Mouse (Mus musculus) CH12F3 (cell line): ENCODE data around the gene Fndc3b.

Source experiments
- in situ Hi-C: fragments of 300-500 bp; cut with MboI; formaldehyde crosslinking; loops from 2 replicates; pipeline ENCODE4 v1.14.3; 2020; ENCODE audit warnings: low sequenced_read_pairs

Fndc3b gene

GRCm38 (mm10) chr3:27673660-27674059, 37.4 kb downstream of the Fndc3b start:
- in situ Hi-C loops, result no loop called here

GRCm38 (mm10) chr3:27670416-27670815, 40.7 kb downstream of the Fndc3b start:
- in situ Hi-C loops, result no loop called here

GRCm38 (mm10) chr3:27667280-27667679, 43.8 kb downstream of the Fndc3b start:
- in situ Hi-C loops, result no loop called here

GRCm38 (mm10) chr3:27665338-27665737, 45.8 kb downstream of the Fndc3b start:
- in situ Hi-C loops, result no loop called here

- in situ Hi-C loops, result no loop called here
Measured at GRCm38 (mm10) chr3:27663221-27663620, 47.9 kb downstream of the Fndc3b start.

DNA sequence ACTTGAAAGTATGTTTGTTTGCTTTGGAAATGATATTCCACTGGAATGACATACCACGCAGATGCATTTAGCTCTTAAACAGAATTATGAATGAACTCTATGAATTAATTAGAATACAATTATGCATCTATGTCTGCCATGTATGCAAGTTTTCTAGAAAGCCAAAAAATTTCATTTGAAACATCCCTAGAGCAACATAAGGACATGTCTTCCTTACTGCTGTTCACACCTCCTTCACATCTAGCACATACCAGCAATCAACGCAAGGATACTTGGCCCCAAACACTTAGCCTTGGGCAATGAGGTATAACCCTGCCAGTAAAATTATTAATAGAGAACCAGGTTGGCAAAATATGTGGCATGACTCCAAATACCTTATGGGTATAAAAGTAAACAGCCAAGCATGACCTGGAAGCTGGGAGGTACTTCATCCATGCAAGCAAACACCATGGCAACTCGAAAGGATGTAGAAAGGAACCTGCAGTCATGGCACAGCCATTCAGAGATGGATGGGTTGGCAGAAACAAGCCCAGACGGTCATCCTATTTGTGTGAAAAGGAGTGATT, 52.8 kb downstream of the Fndc3b start:
- in situ Hi-C loops, result no loop called here

DNA sequence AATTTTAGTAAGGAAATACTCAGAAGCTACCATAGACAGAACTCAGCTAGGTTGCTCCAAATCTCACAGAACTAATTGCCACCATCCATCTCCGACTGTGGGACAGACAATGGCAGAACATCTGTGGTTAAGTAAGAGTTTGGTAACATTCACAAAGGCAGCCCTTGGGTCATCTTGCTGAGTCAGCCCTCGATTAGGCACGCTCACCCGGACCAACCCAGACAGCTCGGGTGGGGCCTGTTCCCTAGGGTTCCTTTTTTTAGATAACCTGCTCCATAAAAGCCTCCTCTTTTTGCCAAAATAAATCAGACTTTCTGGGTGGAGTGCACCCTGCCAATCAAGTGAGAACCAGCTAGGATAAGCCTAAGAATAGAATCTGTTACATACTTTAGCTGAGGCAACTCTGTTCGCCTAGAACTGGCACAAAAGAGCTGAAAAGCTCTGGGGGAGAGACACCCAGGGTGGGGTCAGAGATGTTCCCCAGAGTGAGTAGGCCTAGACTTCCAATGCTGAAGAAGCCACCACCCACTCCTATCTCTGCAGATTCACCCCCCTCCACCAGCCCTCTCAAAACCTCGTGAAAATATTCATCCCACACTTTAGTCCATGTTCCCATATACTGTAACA, 54.2 kb downstream of the Fndc3b start:
- in situ Hi-C loops, result no loop called here

DNA sequence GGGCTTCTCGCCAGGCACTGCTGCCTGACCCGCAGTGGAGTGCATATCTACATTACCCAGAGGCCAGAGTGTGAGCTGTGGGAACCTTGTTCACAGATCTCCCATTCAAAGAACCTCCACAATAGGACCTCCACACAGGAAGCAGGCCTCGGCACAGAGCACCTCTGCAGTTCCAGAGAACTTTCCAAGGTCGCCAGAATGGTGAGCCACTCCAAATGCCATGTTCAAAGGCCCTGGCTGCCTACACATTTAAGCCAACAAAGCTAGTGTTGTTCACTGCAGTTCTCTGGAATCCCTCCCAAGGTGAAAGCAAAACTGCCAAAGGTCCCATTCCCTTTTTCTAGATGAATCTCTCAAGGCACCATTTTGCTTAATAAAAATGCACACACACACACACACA, 55.4 kb downstream of the Fndc3b start:
- in situ Hi-C loops, result no loop called here

DNA sequence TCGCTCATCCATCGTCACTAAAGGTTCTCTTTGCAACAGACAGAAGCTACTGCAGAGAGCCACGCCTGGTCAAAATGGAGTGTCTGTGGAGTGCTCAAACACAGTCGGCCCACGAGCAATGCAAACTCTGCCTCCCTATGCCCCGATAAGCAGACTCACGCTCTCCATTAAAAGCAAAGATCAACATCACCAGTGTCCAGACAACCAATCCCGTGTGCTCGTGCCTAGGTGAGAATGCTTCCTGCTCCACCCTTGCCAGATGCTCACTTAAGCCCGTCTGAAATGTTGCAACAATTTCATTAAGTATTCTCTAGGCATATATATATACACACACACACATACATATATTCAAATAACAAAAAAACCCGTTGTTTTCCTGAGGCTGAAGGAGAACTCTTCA, 56.1 kb downstream of the Fndc3b start:
- in situ Hi-C loops, result no loop called here

- in situ Hi-C loops, result no loop called here
Measured at GRCm38 (mm10) chr3:27652451-27653011, 58.6 kb downstream of the Fndc3b start.

GRCm38 (mm10) chr3:27651731-27652130, 59.4 kb downstream of the Fndc3b start:
- in situ Hi-C loops, result no loop called here

DNA sequence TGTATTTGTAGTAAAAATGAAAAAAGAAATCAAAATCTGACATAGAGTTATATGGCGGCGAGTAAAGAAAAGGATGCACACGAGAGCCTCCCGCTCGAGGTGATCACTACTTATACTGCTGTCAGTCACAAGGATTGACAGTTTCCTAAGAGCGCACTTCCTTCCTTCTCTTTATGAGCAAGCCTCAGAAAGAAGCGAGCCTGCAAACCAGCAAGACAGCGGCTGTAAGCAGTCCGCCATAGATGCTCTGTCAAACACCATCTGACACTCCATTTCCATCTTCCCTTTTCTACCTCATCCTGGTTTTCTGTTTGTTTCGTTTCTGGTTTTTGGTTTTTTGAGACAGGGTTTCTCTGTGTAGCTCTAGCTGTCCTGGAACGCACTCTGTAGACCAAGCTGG, 61.0 kb downstream of the Fndc3b start:
- in situ Hi-C loops, result no loop called here

DNA sequence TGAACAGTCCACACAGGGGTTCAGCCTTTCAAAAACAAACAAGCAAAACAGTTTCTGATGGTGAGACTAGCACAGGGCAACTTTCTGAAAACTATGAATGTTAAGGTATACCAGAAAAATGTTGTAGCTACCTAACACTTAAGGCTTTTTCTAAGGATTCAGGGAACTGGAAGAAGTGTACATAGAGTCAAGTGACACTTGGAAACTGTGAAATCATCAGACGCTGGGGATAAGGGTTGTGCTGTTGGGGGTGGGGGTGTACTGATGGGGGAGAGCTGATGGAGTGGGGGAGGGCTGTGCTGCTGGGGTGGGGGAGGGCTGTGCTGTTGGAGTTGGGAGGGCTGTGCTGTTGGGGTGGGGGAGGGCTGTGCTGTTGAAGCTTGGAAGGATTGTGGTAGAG, 61.8 kb downstream of the Fndc3b start:
- in situ Hi-C loops, result no loop called here

DNA sequence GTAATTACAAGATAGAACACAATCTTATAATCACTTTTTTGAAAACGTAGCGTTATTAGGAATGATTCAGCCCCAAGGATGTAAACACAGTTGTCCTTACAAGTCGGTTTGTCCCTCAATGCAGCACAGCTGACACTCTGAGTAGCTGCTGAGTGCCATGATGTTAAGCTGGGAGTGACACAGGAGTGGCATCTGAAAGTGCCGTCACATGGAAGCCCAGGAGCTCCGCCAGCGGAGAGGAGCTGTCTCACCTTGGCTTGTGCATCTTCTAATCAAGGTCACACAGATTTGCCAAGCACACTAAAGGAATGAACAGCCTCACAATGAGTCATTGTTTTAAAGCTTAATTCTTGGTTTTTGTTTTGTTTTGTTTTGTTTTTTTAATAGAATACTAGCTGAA, 68.7 kb downstream of the Fndc3b start:
- in situ Hi-C loops, result no loop called here

GRCm38 (mm10) chr3:27639701-27640100, 71.4 kb downstream of the Fndc3b start:
- in situ Hi-C loops, result no loop called here

DNA sequence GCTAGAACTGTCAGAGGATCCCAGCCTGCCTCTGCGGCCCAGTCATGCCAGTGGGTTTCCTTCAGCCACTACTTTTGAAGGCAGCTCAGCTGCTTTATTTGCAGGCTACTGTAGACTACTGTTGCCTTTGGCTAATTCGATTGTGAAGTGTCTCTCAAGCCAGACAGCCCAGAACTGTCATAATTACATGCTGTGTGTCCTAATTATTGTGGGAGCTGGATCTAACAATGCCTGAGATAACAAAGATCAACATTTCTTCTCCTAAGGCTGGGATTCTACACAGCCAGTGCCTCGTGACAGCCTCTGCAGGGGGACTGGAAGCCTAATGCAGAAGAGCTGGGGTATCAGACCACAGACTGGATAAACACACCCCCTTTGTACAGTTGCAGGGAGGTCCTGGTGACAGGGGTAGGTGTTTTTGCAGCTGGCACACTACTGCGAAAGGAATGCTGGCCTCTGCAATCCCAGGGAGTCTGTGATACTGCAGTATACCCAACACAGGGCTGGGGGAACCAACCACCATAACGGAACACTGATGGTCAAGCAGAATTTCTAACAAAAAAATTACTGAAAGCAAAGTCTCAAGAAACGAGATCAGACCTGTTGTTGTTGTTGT, 74.0 kb downstream of the Fndc3b start:
- in situ Hi-C loops, result no loop called here

- in situ Hi-C loops, result no loop called here
Measured at GRCm38 (mm10) chr3:27635776-27636175, 75.3 kb downstream of the Fndc3b start.

- in situ Hi-C loops, result no loop called here
Measured at GRCm38 (mm10) chr3:27632880-27633279, 78.2 kb downstream of the Fndc3b start.

DNA sequence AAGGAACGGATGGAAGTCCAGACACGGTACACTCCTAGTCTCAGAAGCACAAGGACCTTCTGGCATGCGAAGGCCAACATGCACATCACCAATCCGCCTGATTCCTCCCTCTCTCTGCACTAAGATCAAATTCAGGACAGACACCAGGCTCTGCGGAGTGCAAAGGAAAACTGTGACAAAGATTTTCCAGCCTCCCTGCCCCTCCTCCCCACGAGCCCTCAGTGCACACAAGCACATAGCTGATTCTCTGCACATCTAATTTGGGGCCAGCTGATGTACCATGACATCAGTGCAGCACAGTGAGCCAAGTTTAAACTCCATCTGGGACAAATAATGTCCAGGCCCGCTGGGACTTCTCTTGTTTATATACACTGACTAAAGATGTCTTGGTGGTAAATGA, 80.0 kb downstream of the Fndc3b start:
- in situ Hi-C loops, result no loop called here

GRCm38 (mm10) chr3:27629716-27630115, 81.4 kb downstream of the Fndc3b start:
- in situ Hi-C loops, result no loop called here

GRCm38 (mm10) chr3:27626301-27626700, 84.8 kb downstream of the Fndc3b start:
- in situ Hi-C loops, result no loop called here

GRCm38 (mm10) chr3:27625592-27625985, 85.5 kb downstream of the Fndc3b start:
- in situ Hi-C loops, result no loop called here
